8 mouse cellular contexts compared by ENCODE assay signal in the genomic region with DNA sequence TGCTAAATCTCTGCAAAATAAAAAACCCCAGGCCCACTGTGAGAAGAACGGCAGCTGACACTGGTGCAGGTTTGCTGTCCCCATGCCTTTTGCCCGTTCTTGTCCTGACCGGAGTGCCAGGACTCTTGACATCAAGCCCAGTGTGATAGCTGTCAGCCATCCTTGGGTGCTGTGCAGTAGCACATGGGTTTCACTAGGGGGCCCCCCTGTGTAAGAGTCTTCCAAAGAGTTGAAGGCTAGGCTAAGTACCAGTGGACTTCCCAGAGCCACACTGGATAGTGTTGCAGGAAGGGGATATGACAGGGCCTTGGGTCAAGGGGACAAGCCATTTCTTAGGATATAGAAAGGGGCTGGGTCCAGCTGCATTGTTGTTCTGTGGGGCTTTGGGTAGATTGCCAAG. TPM values are rescaled to one million over a fixed set of nuclear protein-coding genes. Genes with fewer than 3 reads are reported as not detected.
DNase-seq lines count a peak whose midpoint lies in the region; ATAC-seq lines count a peak whose summit lies in the region.

No protein-coding gene starts in this region.

- no peaks in the 10 kb centered on the region for H3K9me3 ChIP-seq in kidney, embryonic 14.5 days (ENCODE audit: control insufficient read depth, low read length)
- no peaks in the 10 kb centered on the region for H3K9me3 ChIP-seq in limb, embryonic 15.5 days
- no peaks in the 10 kb centered on the region for H3K9me3 ChIP-seq in stomach, embryonic 14.5 days (ENCODE audit: control insufficient read depth, low read depth, low read length)

- peaks cover 7% of the 10 kb centered on the region for H3K27me3 ChIP-seq in kidney, embryonic 14.5 days (ENCODE audit: control insufficient read depth, insufficient read depth, low read length)
- peaks cover 16% of the 10 kb centered on the region for H3K27me3 ChIP-seq in limb, embryonic 15.5 days
- H3K27me3 ChIP-seq in stomach, embryonic 14.5 days (ENCODE audit: control insufficient read depth, insufficient read depth, low read length) = no peaks in the 10 kb centered on the region

- DNase-seq in 3T3-L1 (ENCODE audit: low read depth, low spot score) (peak; percentile 89), adipocyte (ENCODE audit: low spot score) (peak; percentile 97)
- peak; percentile 56 for DNase-seq in embryo, embryonic 10 days (ENCODE audit: low spot score)

- H3K4me3 ChIP-seq in kidney, embryonic 14.5 days (ENCODE audit: low read length) = no peak overlapping the region
- no peak overlapping the region for H3K4me3 ChIP-seq in limb, embryonic 15.5 days
- H3K4me3 ChIP-seq in stomach, embryonic 14.5 days (ENCODE audit: low read depth, low read length) = no peak overlapping the region

- no peak overlapping the region for H3K9ac ChIP-seq in kidney, embryonic 14.5 days (ENCODE audit: low read depth, low read length)
- H3K9ac ChIP-seq in limb, embryonic 15.5 days = no peak overlapping the region
- no peak overlapping the region for H3K9ac ChIP-seq in stomach, embryonic 14.5 days (replicated peaks; ENCODE audit: low read depth, low read length)

- H3K4me2 ChIP-seq in kidney, embryonic 14.5 days (replicated peaks; ENCODE audit: low read depth, low read length) = no peak overlapping the region
- H3K4me2 ChIP-seq in limb, embryonic 15.5 days = no peak overlapping the region
- no peak overlapping the region for H3K4me2 ChIP-seq in stomach, embryonic 14.5 days (replicated peaks; ENCODE audit: low read depth, low read length)

- WGBS in kidney, embryonic 14.5 days = 65% methylated on average over 3 of the region's 3 CpGs
- WGBS in limb, embryonic 15.5 days = 43% methylated on average over 3 of the region's 3 CpGs
- WGBS in stomach, embryonic 14.5 days = 50% methylated on average over 3 of the region's 3 CpGs

- peaks cover 24% of the 10 kb centered on the region for H3K36me3 ChIP-seq in kidney, embryonic 14.5 days (ENCODE audit: control insufficient read depth, insufficient read depth, low read length)
- H3K36me3 ChIP-seq in limb, embryonic 15.5 days = peaks cover 35% of the 10 kb centered on the region
- peaks cover 22% of the 10 kb centered on the region for H3K36me3 ChIP-seq in stomach, embryonic 14.5 days (ENCODE audit: control insufficient read depth, insufficient read depth, low read length)

- H3K4me1 ChIP-seq in kidney, embryonic 14.5 days (ENCODE audit: control insufficient read depth, insufficient read depth, low read length) = no peaks in the 10 kb centered on the region
- 0 out of 2 replicates have a peak, but pooled peaks cover 2% of the 10 kb centered on the region for H3K4me1 ChIP-seq in limb, embryonic 15.5 days
- H3K4me1 ChIP-seq in stomach, embryonic 14.5 days (ENCODE audit: control insufficient read depth, insufficient read depth, low read length) = no peaks in the 10 kb centered on the region

- peak; percentile 72 for ATAC-seq in granulocyte monocyte progenitor cell, adult 5-6 weeks (replicated peaks; ENCODE audit: poor library complexity, severe bottlenecking)
- peak; percentile 70 for ATAC-seq in kidney, embryonic 14.5 days (ENCODE audit: low FRiP score, low TSS enrichment)
- 0 out of 2 replicates have a peak, but pooled peaks have one; percentile 38 for ATAC-seq in limb, embryonic 15.5 days (ENCODE audit: insufficient number of reproducible peaks, low FRiP score, low TSS enrichment, low read depth)
- ATAC-seq in monocyte, adult 5-6 weeks (replicated peaks; ENCODE audit: insufficient number of reproducible peaks, low FRiP score, low TSS enrichment, poor library complexity, severe bottlenecking) = 0 out of 2 replicates have a peak, but pooled peaks have one; percentile 53
- ATAC-seq in stomach, embryonic 14.5 days (ENCODE audit: insufficient number of reproducible peaks, insufficient read depth, low FRiP score, low read depth) = peak; percentile 60; the same call in 1 of the 2 replicates

- H3K27ac ChIP-seq in kidney, embryonic 14.5 days (ENCODE audit: low read depth, low read length) = no peak overlapping the region
- no peak overlapping the region for H3K27ac ChIP-seq in limb, embryonic 15.5 days
- H3K27ac ChIP-seq in stomach, embryonic 14.5 days (ENCODE audit: low read length) = no peak overlapping the region

RNA-seq across cellular contexts. Expression of gene Comp, which starts 9.9 kb away (rescaled TPM):
- 0.88 TPM in 1 of 2 replicates, not detected in the other for total RNA-seq in granulocyte monocyte progenitor cell, adult 5-6 weeks (2014; fragmentation: Nextera tagmentation)
- not detected in 2 replicates for total RNA-seq in granulocyte monocyte progenitor cell, adult 5-6 weeks (2017)
- polyA plus RNA-seq in kidney, embryonic 14.5 days (2014; fragmentation: Nextera tagmentation; extraction: Ambion mirVana) = 0.14 and 0.26 TPM in 2 replicates
- 101 and 104 TPM in 2 replicates for polyA plus RNA-seq in limb, embryonic 15.5 days (2015; fragmentation: Nextera tagmentation; extraction: Ambion mirVana)
- total RNA-seq in monocyte, adult 5-6 weeks (2017) = 0.11 to 4.1 TPM (median 0.19 TPM) in 3 replicates
- polyA plus RNA-seq in stomach, embryonic 14.5 days (2014; fragmentation: Nextera tagmentation; extraction: Ambion mirVana) = 0.38 TPM in 1 of 2 replicates, not detected in the other

RNA-seq across cellular contexts. Expression of gene Upf1, which starts 30.2 kb away (rescaled TPM):
- 30.6 and 33.7 TPM in 2 replicates for total RNA-seq in granulocyte monocyte progenitor cell, adult 5-6 weeks (2014; fragmentation: Nextera tagmentation)
- total RNA-seq in granulocyte monocyte progenitor cell, adult 5-6 weeks (2017) = 24.2 and 30.8 TPM in 2 replicates
- 21.8 and 24.2 TPM in 2 replicates for polyA plus RNA-seq in kidney, embryonic 14.5 days (2014; fragmentation: Nextera tagmentation; extraction: Ambion mirVana)
- polyA plus RNA-seq in limb, embryonic 15.5 days (2015; fragmentation: Nextera tagmentation; extraction: Ambion mirVana) = 13.8 and 16.7 TPM in 2 replicates
- total RNA-seq in monocyte, adult 5-6 weeks (2017) = 21.5 to 44.5 TPM (median 27.6 TPM) in 3 replicates
- 17.0 and 17.1 TPM in 2 replicates for polyA plus RNA-seq in stomach, embryonic 14.5 days (2014; fragmentation: Nextera tagmentation; extraction: Ambion mirVana)

RNA-seq across cellular contexts. Expression of gene Gdf1, which starts 53.7 kb away (rescaled TPM):
- total RNA-seq in granulocyte monocyte progenitor cell, adult 5-6 weeks (2014; fragmentation: Nextera tagmentation) = not detected in 2 replicates
- not detected in 2 replicates for total RNA-seq in granulocyte monocyte progenitor cell, adult 5-6 weeks (2017)
- 7.6 and 7.9 TPM in 2 replicates for polyA plus RNA-seq in kidney, embryonic 14.5 days (2014; fragmentation: Nextera tagmentation; extraction: Ambion mirVana)
- 2.9 and 4.1 TPM in 2 replicates for polyA plus RNA-seq in limb, embryonic 15.5 days (2015; fragmentation: Nextera tagmentation; extraction: Ambion mirVana)
- total RNA-seq in monocyte, adult 5-6 weeks (2017) = not detected in 3 replicates
- polyA plus RNA-seq in stomach, embryonic 14.5 days (2014; fragmentation: Nextera tagmentation; extraction: Ambion mirVana) = 0.35 and 1.6 TPM in 2 replicates

RNA-seq across cellular contexts. Expression of gene Crtc1, which starts 56.1 kb away (rescaled TPM):
- 7.4 and 19.5 TPM in 2 replicates for total RNA-seq in granulocyte monocyte progenitor cell, adult 5-6 weeks (2014; fragmentation: Nextera tagmentation)
- total RNA-seq in granulocyte monocyte progenitor cell, adult 5-6 weeks (2017) = 2.3 and 4.8 TPM in 2 replicates
- polyA plus RNA-seq in kidney, embryonic 14.5 days (2014; fragmentation: Nextera tagmentation; extraction: Ambion mirVana) = 15.5 and 21.2 TPM in 2 replicates
- 22.2 and 22.4 TPM in 2 replicates for polyA plus RNA-seq in limb, embryonic 15.5 days (2015; fragmentation: Nextera tagmentation; extraction: Ambion mirVana)
- total RNA-seq in monocyte, adult 5-6 weeks (2017) = 1.8 to 7.0 TPM (median 6.5 TPM) in 3 replicates
- 21.6 and 23.0 TPM in 2 replicates for polyA plus RNA-seq in stomach, embryonic 14.5 days (2014; fragmentation: Nextera tagmentation; extraction: Ambion mirVana)

Comparison
In these comparisons a context has a peak if more than half of its experiments do, and no peak if none do; other contexts are left out.
1. RNA of gene Comp, which starts 9.9 kb away (polyA plus RNA-seq): 101 to 104 TPM in limb, embryonic 15.5 days; 0.38 TPM in stomach, embryonic 14.5 days and 0.14 to 0.26 TPM in kidney, embryonic 14.5 days; every median in the first group is over 10 times any median in the second.
2. Peak in every context shown above with its lines, with median percentiles within 50 percentile points of each other: DNase-seq and ATAC-seq.